Mouse (Mus musculus): ENCODE measurements at regions not wholly inside any gene's neighbourhood (a gene's known extent, or its start where the extent isn't known, plus 50 kb on each side); places are given as distances from the start of the nearest gene placed in this dataset.

- TF ChIP-seq CTCF (IDR thresholded peaks at IDR 0.05; ENCODE audit: borderline replicate concordance, insufficient read depth, low read depth, low read length) = no peak
- TF ChIP-seq POLR2A (IDR thresholded peaks at IDR 0.05; ENCODE audit: borderline replicate concordance, insufficient read depth, low read length) = no peak
Observed at GRCm38 (mm10) chr15:56022315-56022714, 1455.1 kb downstream of the Slc22a22 start.
